Mouse (Mus musculus) ES-Bruce4 (cell line): Measurements from ENCODE around the gene Hist1h4d. TPM values are rescaled to one million over a fixed set of nuclear protein-coding genes. Genes with fewer than 3 reads are reported as not detected.

Experiments used
- H3K27ac ChIP-seq: 2 replicates; pipeline ENCODE4 v1.5.1; 2012; ENCODE audit warnings: low read length, inconsistent platforms; ENCODE audit not compliant: insufficient read depth
- H3K27me3 ChIP-seq: 2 replicates; pipeline ENCODE4 v1.6.1; 2012; ENCODE audit warnings: mild to moderate bottlenecking, low read length, inconsistent platforms; ENCODE audit not compliant: control insufficient read depth, poor library complexity, insufficient read depth, severe bottlenecking
- H3K36me3 ChIP-seq: 2 replicates; pipeline ENCODE4 v1.6.1; 2012; ENCODE audit warnings: inconsistent platforms, mild to moderate bottlenecking, low read length, moderate library complexity; ENCODE audit not compliant: control insufficient read depth, poor library complexity, insufficient read depth, severe bottlenecking
- H3K4me1 ChIP-seq: one replicate; pipeline ENCODE4 v1.8.1; 2011; ENCODE audit warnings: low read length; ENCODE audit not compliant: control insufficient read depth, insufficient read depth
- H3K4me3 ChIP-seq: 2 replicates; pipeline ENCODE4 v1.5.1; 2011; ENCODE audit warnings: low read depth, mild to moderate bottlenecking, low read length
- H3K9ac ChIP-seq: 2 replicates; pipeline ENCODE4 v1.6.1; 2012; ENCODE audit warnings: low read depth, mild to moderate bottlenecking, inconsistent platforms; ENCODE audit not compliant: poor library complexity, severe bottlenecking
- H3K9me3 ChIP-seq: replicated peaks from 2 replicates; pipeline ENCODE4 v1.6.1; 2012; ENCODE audit warnings: mild to moderate bottlenecking, low read length, inconsistent platforms; ENCODE audit not compliant: control insufficient read depth, poor library complexity, insufficient read depth, severe bottlenecking
- CTCF ChIP-seq: IDR thresholded peaks from one replicate; pipeline ENCODE4 v1.8.1; 2011; ENCODE audit warnings: low read depth, low read length
- EP300 ChIP-seq: IDR thresholded peaks from 2 replicates; pipeline ENCODE4 v1.6.1; 2011; ENCODE audit warnings: low read depth, low read length; ENCODE audit not compliant: insufficient read depth
- POLR2A ChIP-seq: IDR thresholded peaks from one replicate; pipeline ENCODE4 v1.8.1; 2011; ENCODE audit warnings: low read length; ENCODE audit not compliant: insufficient read depth
- polyA plus RNA-seq: library from polyadenylated mRNA; stranded (reverse); fragments of >200 nt; gene quantifications from 2 replicates; pipeline ENCODE4 v1.2.4, GENCODE M21; 2011; ENCODE audit warnings: low read depth; ENCODE audit not compliant: missing spikeins, insufficient read depth, insufficient read length

The Hist1h4d gene
- polyA plus RNA-seq, 1 experiment, result 4.3 TPM

GRCm38 (mm10) chr13:23595185-23595584 is 13.8 kb downstream of the Hist1h4d start:
- TF ChIP-seq CTCF (no peak), EP300 (no peak), POLR2A (no peak)
- Histone ChIP-seq H3K9me3 (no peaks in the 10 kb centered on the region; the same call in 1 of the 2 replicates), H3K27me3 (no peaks in the 10 kb centered on the region), H3K36me3 (no peaks in the 10 kb centered on the region), H3K4me1 (peaks cover 6% of the 10 kb centered on the region), H3K9ac (no peak overlapping the region), H3K27ac (peak overlapping the region; percentile 87), H3K4me3 (no peak overlapping the region)

GRCm38 (mm10) chr13:23595622-23596372 is 14.4 kb downstream of the Hist1h4d start:
- no peaks in the 10 kb centered on the region for H3K36me3 ChIP-seq
- TF ChIP-seq POLR2A (no peak), CTCF (no peak), EP300 (no peak)
- H3K9ac ChIP-seq, result no peak overlapping the region
- H3K4me1 ChIP-seq, result peaks cover 6% of the 10 kb centered on the region
- no peaks in the 10 kb centered on the region; the same call in 1 of the 2 replicates for H3K9me3 ChIP-seq
- no peaks in the 10 kb centered on the region for H3K27me3 ChIP-seq
- H3K4me3 ChIP-seq, result no peak overlapping the region
- peak overlapping the region; percentile 87 for H3K27ac ChIP-seq

GRCm38 (mm10) chr13:23597957-23598356 is 16.6 kb downstream of the Hist1h4d start:
- Histone ChIP-seq H3K27me3 (no peaks in the 10 kb centered on the region), H3K36me3 (no peaks in the 10 kb centered on the region), H3K4me3 (no peak overlapping the region), H3K27ac (no peak overlapping the region), H3K4me1 (peaks cover 6% of the 10 kb centered on the region), H3K9ac (no peak overlapping the region), H3K9me3 (no peaks in the 10 kb centered on the region; the same call in 1 of the 2 replicates)
- TF ChIP-seq CTCF (peak; percentile 50), EP300 (no peak), POLR2A (no peak)

GRCm38 (mm10) chr13:23603182-23603699 is 21.8 kb downstream of the Hist1h4d start:
- no peak overlapping the region for H3K27ac ChIP-seq
- H3K4me1 ChIP-seq, result no peaks in the 10 kb centered on the region
- H3K36me3 ChIP-seq, result no peaks in the 10 kb centered on the region
- H3K4me3 ChIP-seq, result no peak overlapping the region
- H3K9me3 ChIP-seq, result no peaks in the 10 kb centered on the region
- no peaks in the 10 kb centered on the region for H3K27me3 ChIP-seq
- TF ChIP-seq EP300 (no peak), POLR2A (no peak), CTCF (no peak)
- H3K9ac ChIP-seq, result no peak overlapping the region

GRCm38 (mm10) chr13:23604452-23604851 is 23.1 kb downstream of the Hist1h4d start:
- Histone ChIP-seq H3K4me3 (no peak overlapping the region), H3K9ac (no peak overlapping the region), H3K9me3 (no peaks in the 10 kb centered on the region), H3K36me3 (no peaks in the 10 kb centered on the region), H3K4me1 (no peaks in the 10 kb centered on the region), H3K27me3 (no peaks in the 10 kb centered on the region), H3K27ac (no peak overlapping the region)
- TF ChIP-seq CTCF (no peak), EP300 (no peak)

- no peak for TF ChIP-seq CTCF
- no peak for TF ChIP-seq POLR2A
- TF ChIP-seq EP300, result no peak
- H3K4me3 ChIP-seq, result no peak overlapping the region
- no peak overlapping the region for H3K9ac ChIP-seq
- no peaks in the 10 kb centered on the region for H3K36me3 ChIP-seq
- H3K4me1 ChIP-seq, result no peaks in the 10 kb centered on the region
- H3K27me3 ChIP-seq, result no peaks in the 10 kb centered on the region
- H3K27ac ChIP-seq, result no peak overlapping the region
- no peaks in the 10 kb centered on the region for H3K9me3 ChIP-seq
Measured at GRCm38 (mm10) chr13:23605052-23605451, 23.7 kb downstream of the Hist1h4d start.
